Mouse (Mus musculus): ENCODE measurements around the gene Epp13.
"Not testable (repeated sequence)": the region's sequence is repeated elsewhere in the genome, so short reads cannot be mapped to it uniquely, and the experiment has no call there.

The Epp13 gene

GRCm38 (mm10) chr7:6252410-6252809 is at the start of gene Epp13:
Epp13 (plus strand) TSS chr7:6252710.
- DNase-seq (ENCODE audit: extremely low spot score, low spot score), result no peak

DNA sequence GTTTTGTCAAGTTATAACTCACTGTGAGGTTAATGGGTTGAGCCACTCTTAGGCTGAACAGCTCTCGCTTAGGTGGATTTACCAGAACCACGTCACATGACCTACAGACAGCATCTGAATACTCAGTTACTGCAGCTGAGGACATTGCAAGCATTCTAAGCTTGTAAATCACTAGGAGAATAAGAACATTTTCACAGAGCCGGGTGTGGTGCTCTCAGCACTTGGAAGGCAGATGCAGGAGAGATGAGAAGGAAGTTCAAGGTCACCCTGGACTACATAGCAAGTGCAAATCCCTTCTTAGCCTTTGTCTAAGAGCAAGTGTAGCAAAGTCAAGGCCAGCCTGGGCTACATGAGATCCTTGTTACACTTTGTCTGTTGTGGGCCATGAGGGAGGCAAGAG is 48.3 kb upstream of the Epp13 start:
- DNase-seq (ENCODE audit: extremely low spot score, low spot score), result no peak

DNA sequence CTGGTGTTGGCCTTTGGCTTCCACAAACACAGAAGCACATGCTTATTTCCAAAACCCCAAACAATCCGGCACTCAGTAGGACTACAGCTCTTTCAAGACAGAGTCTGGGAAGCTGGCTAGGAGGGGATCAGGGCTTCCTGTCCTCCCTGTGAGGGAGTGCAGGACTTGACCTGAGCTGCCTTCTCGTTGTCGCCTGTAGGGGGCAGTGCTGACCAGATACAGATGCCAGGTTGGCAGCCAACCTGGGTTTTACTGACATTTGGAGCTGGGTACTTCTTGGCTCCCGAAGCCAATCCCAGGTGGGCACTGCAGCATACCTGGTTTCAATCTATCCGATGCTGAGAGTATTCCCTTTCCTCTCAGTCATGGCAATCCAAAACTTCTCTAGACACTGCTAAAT is 39.4 kb upstream of the Epp13 start:
- no peak for DNase-seq (ENCODE audit: extremely low spot score, low spot score)

GRCm38 (mm10) chr7:6214691-6215090 is 37.8 kb upstream of the Epp13 start:
- DNase-seq (ENCODE audit: extremely low spot score, low spot score), result not testable (repeated sequence)

DNA sequence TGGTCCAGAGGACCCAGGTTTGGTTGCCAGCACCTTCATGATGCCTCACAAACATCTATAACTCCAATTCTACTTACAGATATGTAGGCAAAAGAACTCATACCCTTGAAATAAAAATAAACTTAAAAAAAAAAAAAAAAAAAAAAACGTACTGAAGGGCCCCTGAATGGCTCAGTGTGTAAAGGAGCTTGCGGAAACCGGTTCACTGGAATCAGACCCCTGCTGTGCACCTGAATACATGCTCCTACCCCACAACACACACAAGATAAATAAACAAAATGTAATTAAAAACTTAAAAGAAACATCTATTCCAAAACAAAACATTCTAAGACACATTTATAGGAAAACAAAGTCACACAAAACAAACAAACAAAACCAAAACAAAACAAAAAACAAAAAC is 32.4 kb upstream of the Epp13 start:
- DNase-seq (ENCODE audit: extremely low spot score, low spot score), result no peak

- no peak for DNase-seq (ENCODE audit: extremely low spot score, low spot score)
Observed at GRCm38 (mm10) chr7:6221978-6222377, 30.5 kb upstream of the Epp13 start, which contains the start of gene Zscan5b. Zscan5b (plus strand) TSS chr7:6222278.

- not testable (repeated sequence) for DNase-seq (ENCODE audit: extremely low spot score, low spot score)
Observed at GRCm38 (mm10) chr7:6228491-6228890, 24.0 kb upstream of the Epp13 start.

- no peak for DNase-seq (ENCODE audit: extremely low spot score, low spot score)
Observed at GRCm38 (mm10) chr7:6239787-6240186, 12.7 kb upstream of the Epp13 start.

GRCm38 (mm10) chr7:6240841-6241425 is 11.6 kb upstream of the Epp13 start:
- peak; percentile 21 for DNase-seq (ENCODE audit: extremely low spot score, low spot score)

GRCm38 (mm10) chr7:6244361-6245292 is 7.9 kb upstream of the Epp13 start:
- DNase-seq (ENCODE audit: extremely low spot score, low spot score), result no peak

DNA sequence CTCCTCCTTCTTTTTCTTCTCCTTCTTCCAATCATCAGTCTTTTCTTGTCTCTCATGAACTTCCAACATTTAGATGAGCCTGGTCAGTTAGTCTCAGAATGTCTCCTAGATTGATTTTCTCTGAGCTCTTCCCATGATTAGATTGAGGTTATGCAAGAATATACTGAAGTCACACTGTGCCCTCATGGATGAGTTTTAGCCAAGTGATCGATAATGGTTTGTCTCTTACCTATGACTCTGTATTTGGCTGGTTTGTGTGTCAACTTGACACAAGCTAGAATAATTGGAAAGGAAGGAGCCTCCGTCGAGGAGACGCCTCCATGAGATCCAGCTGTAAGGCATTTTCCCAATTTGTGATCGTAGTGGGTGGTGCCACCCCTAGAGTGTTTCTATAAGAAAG is 1.9 kb downstream of the Epp13 start:
- DNase-seq (ENCODE audit: extremely low spot score, low spot score), result no peak

DNA sequence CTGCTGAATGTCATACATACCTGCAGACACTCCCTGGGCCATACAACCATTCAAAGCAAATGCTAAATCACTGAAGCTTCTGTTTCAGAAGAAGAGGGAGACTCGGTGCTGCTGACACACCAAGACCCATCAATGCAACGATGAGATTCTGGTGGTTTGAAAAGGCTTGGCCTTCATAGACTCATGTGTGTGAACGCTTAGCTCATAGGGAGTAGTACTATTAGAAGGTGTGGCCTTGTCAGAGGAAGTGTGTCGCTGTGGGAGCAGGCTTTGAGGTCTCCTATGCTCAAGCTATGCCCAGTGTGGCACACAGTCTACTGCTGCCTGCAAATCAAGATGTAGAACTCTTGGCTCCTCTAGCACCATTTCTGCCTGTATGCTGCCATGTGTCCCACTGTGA is 4.9 kb downstream of the Epp13 start:
- no peak for DNase-seq (ENCODE audit: extremely low spot score, low spot score)

DNA sequence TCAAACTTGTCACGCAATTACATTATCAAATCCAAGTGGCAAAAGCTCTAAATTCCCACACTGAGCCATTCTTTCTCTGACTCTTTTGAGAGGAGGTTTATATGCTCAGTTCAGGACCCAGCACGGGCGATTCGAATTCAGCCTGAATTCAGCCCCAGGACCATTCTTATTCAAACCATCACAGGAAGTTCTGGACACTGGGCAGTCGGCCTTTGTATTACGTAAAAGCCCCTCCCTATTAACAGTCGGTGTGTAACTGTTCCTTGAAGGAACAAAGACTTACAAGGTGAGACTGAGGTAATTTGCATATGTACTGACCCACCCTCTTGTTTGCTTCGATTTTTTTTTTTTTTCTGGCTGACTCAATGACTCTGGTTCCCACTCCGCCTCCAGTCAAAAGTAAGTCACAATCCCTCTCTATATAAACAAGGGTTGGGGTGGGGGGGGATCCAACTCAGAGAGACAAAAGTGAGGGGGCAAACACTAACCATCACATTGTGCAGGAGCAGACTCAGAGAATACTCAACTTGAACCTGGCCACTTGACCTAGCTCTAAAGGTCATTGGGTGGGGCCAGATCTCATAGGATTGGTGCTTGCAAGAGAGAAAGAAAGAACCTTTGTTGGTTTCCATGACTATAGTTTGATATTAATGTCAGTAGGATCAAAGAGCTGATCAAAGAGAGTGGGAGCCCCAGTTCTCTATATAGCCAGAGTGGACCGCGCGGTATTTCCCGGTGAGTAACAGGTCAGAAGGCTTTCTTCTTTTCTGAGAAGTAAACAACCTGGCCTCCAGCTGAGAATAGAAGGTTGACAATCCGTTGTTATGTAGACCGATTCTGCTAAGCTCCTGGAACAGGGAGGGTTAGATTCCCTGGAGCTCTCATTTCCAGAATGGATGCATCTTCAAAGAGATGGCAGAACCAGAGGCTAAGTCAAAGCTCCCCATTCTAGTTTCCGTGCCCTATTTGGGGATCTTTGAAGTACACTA is 6.0 kb downstream of the Epp13 start:
- no peak for DNase-seq (ENCODE audit: extremely low spot score, low spot score)

DNA sequence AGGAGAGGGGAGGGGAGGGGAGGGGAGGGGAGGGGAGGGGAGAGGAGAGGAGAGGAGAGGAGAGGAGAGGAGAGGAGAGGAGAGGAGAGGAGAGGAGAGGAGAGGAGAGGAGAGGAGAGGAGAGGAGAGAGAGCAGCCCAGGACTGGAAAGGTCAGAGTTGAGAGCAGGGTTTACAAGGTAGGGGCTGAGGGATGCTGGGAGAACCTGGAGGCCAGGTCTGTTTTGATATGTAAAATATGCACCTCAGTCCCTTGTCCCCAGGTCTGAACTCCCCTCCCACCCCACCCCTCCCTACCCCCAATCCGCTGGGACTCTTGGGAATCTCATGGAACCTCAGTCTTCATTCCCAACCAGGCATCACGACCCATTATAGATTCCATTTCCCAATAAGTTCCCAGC is 7.5 kb downstream of the Epp13 start:
- not testable (repeated sequence) for DNase-seq (ENCODE audit: extremely low spot score, low spot score)

- no peak for DNase-seq (ENCODE audit: extremely low spot score, low spot score)
Observed at GRCm38 (mm10) chr7:6262120-6262519, 9.6 kb downstream of the Epp13 start.

DNA sequence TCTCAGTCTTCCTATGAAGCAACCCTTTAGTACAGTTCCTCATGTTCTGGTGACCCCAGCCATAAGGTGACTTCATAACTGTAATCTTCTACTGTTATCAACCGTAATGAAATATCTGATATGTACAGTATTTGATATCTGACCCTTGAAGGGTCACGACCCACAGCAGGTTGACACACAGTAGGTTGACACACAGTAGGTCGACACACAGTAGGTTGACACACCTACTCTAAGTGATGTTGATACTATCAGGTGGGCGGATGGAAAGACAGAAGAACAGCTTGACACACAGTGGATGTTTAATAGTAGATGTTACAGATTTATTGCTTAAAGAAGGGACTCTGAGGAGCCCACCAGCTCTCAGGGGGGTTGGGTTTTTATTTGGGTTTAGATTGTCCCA is 10.5 kb downstream of the Epp13 start:
- DNase-seq (ENCODE audit: extremely low spot score, low spot score), result no peak

GRCm38 (mm10) chr7:6265695-6266094 is 13.2 kb downstream of the Epp13 start:
- no peak for DNase-seq (ENCODE audit: extremely low spot score, low spot score)

DNA sequence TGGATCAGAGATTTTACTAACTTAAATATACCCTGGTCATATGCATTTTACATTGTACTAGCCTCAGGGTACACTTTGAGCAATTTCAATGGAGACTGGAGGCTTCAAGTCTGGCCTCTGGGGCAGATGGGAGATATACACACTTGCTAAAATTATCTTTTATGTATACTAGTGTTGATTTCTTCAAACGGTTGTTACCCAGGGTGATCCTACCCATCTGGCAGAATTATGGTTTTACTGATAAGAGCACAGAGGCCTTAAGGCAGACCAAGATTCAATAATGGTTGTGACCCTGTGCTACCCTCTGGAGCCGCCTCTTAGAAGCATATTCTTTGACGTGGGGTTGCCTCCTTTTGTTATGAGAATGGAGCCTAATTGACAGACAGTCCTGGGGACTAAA is 25.4 kb downstream of the Epp13 start:
- DNase-seq (ENCODE audit: extremely low spot score, low spot score), result no peak

DNA sequence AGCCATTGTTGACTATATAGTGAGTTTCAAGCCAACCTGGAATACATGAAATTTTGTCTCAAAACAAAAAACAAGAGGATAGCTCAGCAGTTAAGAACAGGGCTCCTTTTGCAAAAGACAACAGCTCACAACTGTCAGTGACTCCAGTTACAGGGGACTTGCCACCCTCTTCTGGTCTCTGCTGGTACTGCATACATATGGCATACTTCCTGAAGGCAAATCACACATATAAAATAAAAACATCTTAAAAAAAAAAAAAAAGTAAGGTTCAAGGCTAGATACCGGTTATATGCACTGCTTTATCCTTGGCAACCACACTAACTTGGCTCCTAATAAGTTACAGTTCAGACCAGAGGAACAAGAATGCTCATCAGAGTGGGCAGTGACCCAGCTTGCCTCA is 30.2 kb downstream of the Epp13 start:
- peak; percentile 61 for DNase-seq (ENCODE audit: extremely low spot score, low spot score)

DNA sequence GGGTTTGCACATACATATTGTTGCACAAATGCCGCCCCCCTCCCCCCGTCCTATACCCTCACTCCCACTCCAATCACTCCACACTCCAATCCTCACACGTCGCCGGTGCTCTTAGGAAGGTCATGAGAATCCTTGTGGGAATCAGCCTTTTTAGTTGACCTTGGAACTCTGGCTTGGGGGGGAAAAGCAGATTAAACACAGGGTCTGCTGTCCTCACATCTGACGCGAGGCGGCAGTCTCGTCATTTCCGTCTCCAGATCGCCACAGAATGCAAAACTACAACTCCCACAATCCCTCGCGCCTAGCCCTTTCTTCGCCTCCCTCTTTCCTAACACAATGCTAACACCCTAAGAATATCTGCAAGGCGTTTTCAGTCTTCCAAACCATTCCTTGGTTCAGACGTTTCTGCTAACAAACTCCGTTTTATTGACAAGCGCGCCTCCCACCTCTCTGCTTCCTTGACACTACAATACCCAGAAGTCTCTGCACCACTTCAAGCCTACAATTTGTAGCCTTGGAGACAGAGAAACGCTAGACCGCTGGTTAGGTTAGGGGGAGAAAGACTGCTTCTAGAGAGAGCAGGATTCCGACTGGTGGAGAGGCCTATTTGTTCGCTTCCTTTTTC is 31.1 kb downstream of the Epp13 start:
- peak; percentile 84 for DNase-seq (ENCODE audit: extremely low spot score, low spot score)

- DNase-seq (ENCODE audit: extremely low spot score, low spot score), result no peak
Observed at GRCm38 (mm10) chr7:6284442-6285012, 32.0 kb downstream of the Epp13 start.

All from neural tube, embryonic 10.5 days (tissue).